Mouse (Mus musculus) heart, embryonic 11.5 days (tissue): Measurements from ENCODE around the gene Zkscan8. TPM values are rescaled to one million over a fixed set of nuclear protein-coding genes. Genes with fewer than 3 reads are reported as not detected.
A peak's percentile ranks its signal among the peaks of the same experiment; 100 is the strongest.
"Not testable (repeated sequence)": the region's sequence is repeated elsewhere in the genome, so short reads cannot be mapped to it uniquely, and the experiment has no call there.

Source experiments
- ATAC-seq: fragments of 200-750 bp; cut with Nextera tagmentation; replicated peaks from 2 replicates; pipeline ENCODE4 v1.8.0; 2017; ENCODE audit warnings: moderate library complexity; ENCODE audit not compliant: insufficient number of reproducible peaks, low FRiP score, low TSS enrichment
- H3K27ac ChIP-seq: fragments of 300-500 bp; sonication (generic); 2 replicates; pipeline ENCODE4 v1.5.1; 2014; ENCODE audit warnings: mild to moderate bottlenecking, low read depth, low read length
- H3K27me3 ChIP-seq: fragments of 300-500 bp; sonication (generic); 2 replicates; pipeline ENCODE4 v1.6.1; 2014; ENCODE audit warnings: mild to moderate bottlenecking, low read length, mixed read lengths; ENCODE audit not compliant: control insufficient read depth, insufficient read depth
- H3K36me3 ChIP-seq: fragments of 300-500 bp; sonication (generic); 2 replicates; pipeline ENCODE4 v1.6.1; 2014; ENCODE audit warnings: mild to moderate bottlenecking, low read length, moderate library complexity, mixed read lengths; ENCODE audit not compliant: control insufficient read depth, insufficient read depth
- H3K4me1 ChIP-seq: fragments of 300-500 bp; sonication (generic); 2 replicates; pipeline ENCODE4 v1.6.1; 2014; ENCODE audit warnings: low read length; ENCODE audit not compliant: control insufficient read depth, insufficient read depth
- H3K4me2 ChIP-seq: fragments of 300-500 bp; sonication (generic); 2 replicates; pipeline ENCODE4 v1.6.1; 2014; ENCODE audit warnings: mild to moderate bottlenecking, moderate library complexity
- H3K4me3 ChIP-seq: fragments of 300-500 bp; sonication (generic); 2 replicates; pipeline ENCODE4 v1.5.1; 2014; ENCODE audit warnings: low read depth, low read length
- H3K9ac ChIP-seq: fragments of 300-500 bp; sonication (generic); 2 replicates; pipeline ENCODE4 v1.6.1; 2014; ENCODE audit warnings: mild to moderate bottlenecking, low read depth, low read length, moderate library complexity
- H3K9me3 ChIP-seq: fragments of 300-500 bp; sonication (generic); replicated peaks from 2 replicates; pipeline ENCODE4 v1.6.1; 2016; ENCODE audit warnings: low read length; ENCODE audit not compliant: control insufficient read depth
- WGBS: fragments of 180-500 bp; shearing (Covaris S2); extraction: QIAGEN DNeasy Blood & Tissue Kit; methylation state at CpG from one replicate; pipeline ENCODE4 v1.1.7; 2014; ENCODE audit not compliant: insufficient replicate concordance; 5-methylcytosine and 5-hydroxymethylcytosine counted together
- polyA plus RNA-seq: library from polyadenylated mRNA; unstranded; fragments of >200 nt; fragmentation: Nextera tagmentation; extraction: Ambion mirVana; gene quantifications from 2 replicates; pipeline ENCODE4 v1.2.1, GENCODE M21; 2014

Zkscan8 gene
- polyA plus RNA-seq, 1 experiment from 2014 or later = 6.4 TPM

DNA sequence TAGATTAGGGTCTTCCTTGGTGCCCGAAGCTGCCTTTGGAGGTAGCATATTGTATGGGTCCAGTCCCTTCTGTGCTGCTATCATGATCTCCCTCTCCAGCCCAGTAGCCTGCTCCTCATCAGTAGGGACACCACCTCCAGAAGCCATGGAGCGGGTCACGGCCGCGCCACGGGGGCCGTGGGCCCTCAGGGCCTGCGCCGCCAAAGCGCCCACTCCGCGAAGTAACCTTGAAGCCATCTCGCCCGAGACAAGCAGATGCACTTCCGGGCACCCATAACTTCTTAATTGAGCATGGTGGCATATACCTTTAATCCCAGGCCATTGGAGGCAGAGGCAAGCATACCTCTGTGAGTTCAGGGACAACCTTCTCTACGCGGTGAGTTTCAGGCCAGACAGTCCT is 29.7 kb downstream of the Zkscan8 start, which contains the start of gene Gm11273:
TSS of gene Gm11273 (minus strand) at position 237 of the 400 bp plus-strand sequence.
- H3K36me3 ChIP-seq, H3K27me3 ChIP-seq, H3K4me1 ChIP-seq, H3K27ac ChIP-seq, H3K4me2 ChIP-seq, H3K9ac ChIP-seq, H3K9me3 ChIP-seq, ATAC-seq, H3K4me3 ChIP-seq: not testable (repeated sequence)
- WGBS = 91% methylated on average over 17 of the region's 17 CpGs

DNA sequence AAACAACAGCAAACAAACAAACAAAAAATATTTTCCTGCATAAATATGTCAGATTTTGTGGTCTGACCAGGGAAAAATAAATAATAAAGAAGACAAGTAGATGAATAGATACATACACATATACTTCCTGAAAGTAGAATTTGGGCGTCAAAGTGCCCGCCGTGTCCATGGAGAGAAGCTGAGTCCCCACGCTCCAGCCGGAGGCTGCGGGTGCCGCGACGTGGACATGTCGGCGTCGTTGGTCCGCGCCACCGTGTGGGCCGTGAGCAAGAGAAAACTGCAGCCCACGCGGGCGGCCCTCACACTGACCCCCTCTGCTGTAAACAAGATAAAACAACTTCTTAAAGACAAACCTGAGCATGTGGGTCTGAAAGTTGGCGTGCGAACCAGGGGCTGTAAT is 35.8 kb downstream of the Zkscan8 start, which contains the start of gene AK157302:
TSS of gene AK157302 (plus strand) at position 144 of the 400 bp plus-strand sequence.
- no peak for ATAC-seq
- Histone ChIP-seq H3K9ac (no peak within 1 kb of the TSS), H3K27me3 (no peaks in the 10 kb centered on the region), H3K27ac (no peak within 1 kb of the TSS), H3K4me3 (no peak within 1 kb of the TSS), H3K36me3 (no peaks in the 10 kb centered on the region), H3K4me1 (no peaks in the 10 kb centered on the region), H3K9me3 (no peaks in the 10 kb centered on the region), H3K4me2 (no peak within 1 kb of the TSS)
- WGBS = 89% methylated on average over 21 of the region's 21 CpGs

DNA sequence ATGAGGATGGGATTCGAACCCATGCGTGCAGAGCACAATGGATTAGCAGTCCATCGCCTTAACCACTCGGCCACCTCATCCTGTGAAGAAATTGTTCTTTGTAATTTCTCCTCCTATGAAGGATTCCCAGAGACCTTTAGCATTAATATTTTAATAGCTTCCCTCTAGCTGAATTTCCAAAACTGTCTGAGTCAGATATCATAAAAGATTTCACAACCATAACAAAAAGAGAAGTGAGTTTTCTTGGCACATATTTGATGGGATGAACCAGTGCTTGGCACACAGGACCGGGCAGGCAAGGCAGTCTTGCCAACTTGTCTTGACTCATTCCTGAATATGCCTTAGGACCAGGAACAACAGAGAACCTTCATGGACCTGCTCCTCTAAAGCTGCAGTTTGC is 38.1 kb downstream of the Zkscan8 start:
- Histone ChIP-seq H3K27ac (no peak overlapping the region), H3K9me3 (no peaks in the 10 kb centered on the region), H3K36me3 (no peaks in the 10 kb centered on the region), H3K27me3 (no peaks in the 10 kb centered on the region), H3K4me2 (no peak overlapping the region), H3K4me1 (no peaks in the 10 kb centered on the region), H3K4me3 (no peak overlapping the region), H3K9ac (no peak overlapping the region)
- 93% methylated on average over 5 of the region's 5 CpGs for WGBS
- no peak for ATAC-seq

DNA sequence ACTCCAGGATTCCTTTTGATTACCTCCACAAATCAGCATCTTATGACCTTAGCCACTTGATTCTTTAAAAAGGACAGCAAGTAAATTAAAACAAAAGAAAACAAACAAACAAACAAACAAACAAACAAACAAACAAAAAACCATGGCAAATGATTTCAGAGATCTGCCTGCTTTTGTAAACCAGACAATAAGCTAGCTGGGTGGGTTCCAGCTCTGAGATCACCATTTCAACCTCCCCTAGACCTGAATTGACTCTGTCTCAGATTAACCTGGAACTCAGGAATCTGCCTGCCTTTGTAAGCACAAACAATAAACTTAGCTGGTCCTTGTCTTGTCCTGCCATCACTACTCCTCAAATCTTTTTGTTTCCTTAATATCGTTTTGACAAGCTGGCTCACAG is 44.0 kb downstream of the Zkscan8 start:
- H3K9ac ChIP-seq = no peak overlapping the region
- H3K9me3 ChIP-seq = no peaks in the 10 kb centered on the region
- WGBS = 76% methylated on average over 1 of the region's 1 CpGs
- ATAC-seq = no peak
- H3K36me3 ChIP-seq = 0 out of 2 replicates have a peak, but pooled peaks cover 2% of the 10 kb centered on the region
- H3K4me1 ChIP-seq = no peaks in the 10 kb centered on the region
- no peaks in the 10 kb centered on the region for H3K27me3 ChIP-seq
- no peak overlapping the region for H3K4me2 ChIP-seq
- no peak overlapping the region for H3K27ac ChIP-seq
- H3K4me3 ChIP-seq = no peak overlapping the region

DNA sequence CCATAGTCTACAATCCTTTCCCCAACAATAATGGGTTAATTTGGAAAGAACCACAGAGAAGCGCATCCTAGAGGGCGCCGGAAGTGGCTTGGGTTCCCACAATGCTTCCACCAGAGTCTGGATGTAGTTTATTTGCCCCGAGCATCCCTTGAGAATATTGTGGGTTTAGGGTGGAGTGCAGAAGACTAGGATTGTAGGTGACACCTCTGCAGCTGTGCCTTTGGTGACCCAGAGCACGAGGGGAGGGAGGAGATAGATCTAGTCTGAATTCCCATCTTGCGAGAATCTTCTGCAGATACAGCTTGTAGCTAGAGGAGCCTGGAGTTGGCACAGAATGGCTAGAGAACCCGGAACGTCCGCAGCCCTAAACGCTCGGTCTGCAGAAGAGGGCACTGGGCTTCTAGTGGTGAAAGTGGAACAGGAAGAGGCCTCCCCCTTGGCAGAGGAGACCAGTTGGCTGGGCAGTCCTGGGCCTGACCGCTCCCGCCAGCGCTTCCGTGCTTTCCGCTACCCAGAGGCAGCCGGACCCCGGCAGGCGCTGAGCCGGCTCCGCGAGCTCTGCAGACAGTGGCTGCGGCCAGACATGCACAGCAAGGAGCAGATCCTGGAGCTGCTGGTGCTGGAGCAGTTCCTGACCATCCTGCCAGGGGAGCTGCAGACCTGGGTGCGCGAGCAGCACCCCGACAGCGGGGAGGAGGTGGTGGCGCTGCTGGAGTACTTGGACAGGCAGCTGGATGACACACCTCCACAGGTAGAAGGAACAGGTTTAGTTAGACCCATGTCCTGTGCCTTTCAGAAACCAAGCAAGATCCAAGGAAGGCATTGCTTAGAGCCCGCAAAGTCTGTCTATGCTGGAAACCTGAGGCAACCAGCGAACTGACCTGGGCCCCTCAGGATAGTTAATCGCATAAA is 51.9 kb downstream of the Zkscan8 start, which contains the start of the genes Zkscan4 and Gm10065:
TSS of gene Zkscan4 (plus strand) at position 149 of the 912 bp plus-strand sequence.
TSS of gene Gm10065 (minus strand) at position 683 of the 912 bp plus-strand sequence.
- peak within 1 kb of the TSS; percentile 54 for H3K27ac ChIP-seq
- peak within 1 kb of the TSS; percentile 72 for H3K4me2 ChIP-seq
- peak; percentile 60 for ATAC-seq
- H3K4me3 ChIP-seq = peak within 1 kb of the TSS; percentile 59
- H3K9me3 ChIP-seq, H3K27me3 ChIP-seq, H3K36me3 ChIP-seq, H3K4me1 ChIP-seq: not testable (repeated sequence)
- H3K9ac ChIP-seq = peak within 1 kb of the TSS; percentile 74
- WGBS = 3% methylated on average over 26 of the region's 31 CpGs

DNA sequence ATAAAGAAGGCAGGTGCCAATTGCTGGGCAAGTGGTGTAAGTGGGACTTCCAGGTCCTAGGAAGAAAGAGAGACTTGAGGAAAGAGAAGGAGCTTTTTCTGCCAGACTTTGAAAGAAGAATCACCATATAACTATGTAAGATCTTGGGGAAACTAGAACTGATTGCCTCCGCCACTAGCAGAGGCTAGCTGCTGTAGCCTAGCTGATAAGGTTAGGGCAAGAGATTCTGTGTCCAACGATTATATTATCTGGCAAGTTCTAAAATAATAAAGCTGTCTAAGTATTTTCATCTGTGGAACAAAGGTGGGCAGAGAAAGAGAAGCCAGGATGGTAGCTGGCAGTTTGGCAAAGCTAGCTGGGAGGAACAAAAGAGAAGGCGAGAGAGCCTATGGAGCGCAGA is 58.5 kb downstream of the Zkscan8 start:
- Histone ChIP-seq H3K9me3 (no peaks in the 10 kb centered on the region), H3K4me3 (no peak overlapping the region), H3K27ac (no peak overlapping the region), H3K4me1 (0 out of 2 replicates have a peak, but pooled peaks cover 2% of the 10 kb centered on the region), H3K27me3 (no peaks in the 10 kb centered on the region), H3K4me2 (peak overlapping the region; percentile 15; the same call in 1 of the 2 replicates), H3K9ac (peak overlapping the region; percentile 44; the same call in 1 of the 2 replicates), H3K36me3 (no peaks in the 10 kb centered on the region)
- no peak for ATAC-seq
- 21% methylated on average over 4 of the region's 4 CpGs for WGBS

DNA sequence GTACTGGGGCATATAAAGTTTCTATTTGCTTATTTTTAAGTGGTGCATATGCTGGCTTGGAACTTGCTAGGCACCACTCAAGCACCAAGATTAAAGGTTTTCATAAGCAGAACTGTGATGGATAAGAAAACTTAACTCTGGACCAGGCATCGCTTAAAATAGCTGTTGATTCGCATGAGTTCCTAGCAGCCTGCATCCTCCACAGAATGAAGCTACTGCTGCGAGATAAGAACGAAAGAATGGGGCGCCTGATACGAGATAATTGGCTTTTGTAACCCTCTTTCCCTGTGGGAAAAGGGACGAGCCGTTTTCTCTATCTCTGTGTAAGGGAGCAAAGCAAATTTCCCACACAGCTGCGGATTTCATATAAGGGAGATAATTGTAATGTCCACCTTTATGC is 61.8 kb downstream of the Zkscan8 start:
- Histone ChIP-seq H3K27me3 (no peaks in the 10 kb centered on the region), H3K36me3 (no peaks in the 10 kb centered on the region), H3K9ac (no peak overlapping the region), H3K4me3 (peak overlapping the region; percentile 62; the same call in 1 of the 2 replicates), H3K4me2 (peak overlapping the region; percentile 99), H3K27ac (no peak overlapping the region), H3K4me1 (0 out of 2 replicates have a peak, but pooled peaks cover 2% of the 10 kb centered on the region), H3K9me3 (no peaks in the 10 kb centered on the region)
- WGBS = 10% methylated on average over 9 of the region's 9 CpGs
- no peak for ATAC-seq

DNA sequence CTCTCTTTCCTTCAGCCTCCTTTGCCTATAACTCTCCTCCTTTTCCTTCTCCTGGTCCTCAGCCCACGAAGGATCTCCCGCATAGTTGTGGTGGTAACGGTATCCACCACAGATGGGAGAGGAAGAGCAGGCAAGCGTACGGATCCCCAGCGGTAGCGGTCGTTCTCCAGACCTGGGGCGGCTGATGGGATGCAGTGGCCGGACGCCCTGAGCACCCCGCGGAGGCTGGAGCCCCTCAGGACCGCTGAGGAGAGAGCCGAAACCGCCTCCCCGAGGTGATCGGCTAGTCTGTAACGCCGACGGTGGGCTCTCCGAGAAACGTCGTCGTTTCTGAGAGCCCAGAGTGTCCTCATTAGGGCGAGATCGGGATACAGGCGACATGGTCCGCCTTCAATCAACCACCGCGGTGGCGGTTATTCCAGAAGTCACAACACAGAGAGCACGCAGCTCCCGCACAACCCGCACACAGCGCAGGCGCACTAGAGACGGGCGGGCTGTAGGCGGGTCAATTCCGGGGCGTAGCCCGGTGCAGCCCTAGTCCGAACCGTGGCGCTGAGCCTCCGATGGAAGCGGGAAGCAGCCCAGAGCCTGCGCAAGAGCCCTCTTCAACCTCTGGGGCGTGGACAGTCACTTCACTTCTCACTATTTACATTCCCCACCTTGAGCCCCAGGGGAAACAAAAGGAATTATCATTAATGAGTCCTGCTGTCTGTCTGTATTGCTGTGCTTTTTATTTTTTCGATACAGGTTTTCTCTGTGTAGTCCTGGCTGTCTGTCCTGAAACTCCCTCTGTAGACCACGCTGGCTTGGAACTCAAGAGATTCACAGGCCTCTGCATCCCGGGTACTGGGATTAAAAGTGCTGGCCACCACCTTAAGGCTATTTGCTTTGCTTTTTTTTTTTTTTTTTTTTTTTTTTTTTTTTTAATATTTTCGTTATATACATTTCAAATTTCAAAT is 62.6 kb downstream of the Zkscan8 start, which contains the start of gene Nkapl:
TSS of gene Nkapl (minus strand) at position 449 of the 959 bp plus-strand sequence.
- peak within 1 kb of the TSS; percentile 62 for H3K4me3 ChIP-seq
- no peaks in the 10 kb centered on the region for H3K27me3 ChIP-seq
- H3K4me1 ChIP-seq = 0 out of 2 replicates have a peak, but pooled peaks cover 2% of the 10 kb centered on the region
- WGBS = under 1% methylated on average over 54 of the region's 54 CpGs
- H3K9me3 ChIP-seq = no peaks in the 10 kb centered on the region
- peak within 1 kb of the TSS; percentile 42; the same call in 1 of the 2 replicates for H3K27ac ChIP-seq
- H3K9ac ChIP-seq = peak within 1 kb of the TSS; percentile 84
- peak; percentile 98 for ATAC-seq
- H3K36me3 ChIP-seq = no peaks in the 10 kb centered on the region
- peak within 1 kb of the TSS; percentile 99 for H3K4me2 ChIP-seq
